Mouse (Mus musculus): ENCODE data around the gene Mss51.
A peak's percentile ranks its signal among the peaks of the same experiment; 100 is the strongest.

The Mss51 gene

DNA sequence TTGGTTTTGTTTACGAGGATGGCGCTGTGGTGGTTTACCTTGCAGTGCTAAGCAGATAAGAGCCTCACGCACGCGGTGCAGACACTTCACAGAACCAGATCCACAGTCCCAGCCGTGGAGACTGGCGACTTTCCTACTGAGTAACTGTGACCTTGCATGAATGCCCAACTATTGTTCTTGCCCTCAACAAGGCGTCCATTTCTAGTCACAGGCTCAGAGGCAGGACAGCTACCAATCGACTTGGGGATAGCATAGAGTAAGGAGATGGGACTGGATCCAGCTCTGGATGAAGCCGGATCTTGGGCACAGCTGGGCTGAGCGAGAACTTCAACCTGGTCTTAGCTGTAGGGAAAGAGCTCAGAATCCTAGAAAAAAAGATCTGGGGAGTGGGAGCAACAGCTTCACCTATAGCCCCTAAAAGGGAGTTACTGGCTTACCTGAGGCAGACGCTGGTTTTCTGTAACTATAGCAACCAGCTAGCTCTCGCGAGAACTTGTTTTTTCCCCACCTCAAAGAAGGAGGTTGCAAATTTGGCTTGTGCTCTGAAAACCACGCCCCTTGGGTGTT lies 44.9 kb downstream of the Mss51 start, which contains the start of gene Cfap70:
Cfap70 (minus strand) TSS at position 462 of the 567 bp plus-strand sequence.
- peak; percentile 51 for DNase-seq (ENCODE audit: low spot score)

DNA sequence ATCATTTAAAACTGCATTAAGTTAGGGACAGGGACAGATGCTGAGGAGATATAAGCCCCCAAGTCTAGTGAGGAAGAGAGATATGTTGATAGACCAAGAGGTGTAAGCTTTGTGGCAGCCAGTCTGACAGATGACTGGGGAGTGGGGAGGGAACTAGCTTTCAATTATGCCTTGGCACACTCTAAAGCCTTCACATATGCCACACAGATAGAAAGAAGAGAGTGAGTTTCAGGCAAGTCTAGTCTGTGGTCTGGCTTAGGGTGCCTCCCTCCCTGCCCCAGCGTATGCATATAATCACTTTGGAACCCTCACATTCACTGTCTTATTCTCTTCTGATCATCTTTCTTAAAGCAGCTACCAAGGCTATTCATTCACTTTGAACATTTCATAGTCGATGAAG lies 45.4 kb downstream of the Mss51 start:
- DNase-seq (ENCODE audit: low spot score) = no peak

DNA sequence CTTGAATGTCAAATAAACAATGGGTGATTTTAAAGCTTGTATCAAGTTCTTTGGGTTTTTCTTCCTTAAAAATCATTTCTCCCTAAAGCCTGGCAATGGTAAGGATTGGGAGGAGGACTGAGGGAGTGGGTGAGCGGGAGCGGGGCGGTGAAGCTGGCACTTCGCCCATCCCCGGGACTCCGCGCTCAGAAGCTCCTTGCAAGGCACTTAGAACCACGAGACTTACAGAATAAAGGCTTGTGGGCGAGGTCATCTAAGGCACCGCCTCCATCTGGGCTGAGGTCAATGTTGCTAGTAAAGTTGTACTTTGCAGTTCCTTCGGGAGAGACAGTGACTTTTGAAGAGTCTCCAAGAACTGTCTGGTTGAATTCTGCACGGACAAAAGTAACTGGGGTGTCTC lies 49.5 kb downstream of the Mss51 start:
- DNase-seq (ENCODE audit: low spot score) = peak; percentile 20

DNA sequence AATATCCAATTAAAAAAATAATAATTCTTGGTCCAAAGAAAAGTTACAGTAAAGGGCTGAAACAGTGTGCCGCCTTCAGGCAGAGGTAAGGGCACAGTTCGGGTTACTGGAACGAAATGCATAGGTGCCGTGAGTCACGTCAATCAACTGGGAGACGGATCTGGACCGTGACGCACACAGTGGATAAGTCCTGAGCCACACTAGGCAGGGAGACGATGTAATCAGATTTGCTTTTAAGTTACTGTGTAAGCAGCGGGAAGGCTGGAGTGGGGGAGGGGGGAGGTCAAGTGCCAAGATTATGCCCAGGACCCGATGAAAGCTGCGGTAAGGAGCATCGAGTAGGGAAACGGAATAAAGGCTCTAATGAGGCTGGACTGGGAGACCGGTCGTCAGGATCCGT lies 54.4 kb downstream of the Mss51 start:
- no peak for DNase-seq (ENCODE audit: low spot score)

DNA sequence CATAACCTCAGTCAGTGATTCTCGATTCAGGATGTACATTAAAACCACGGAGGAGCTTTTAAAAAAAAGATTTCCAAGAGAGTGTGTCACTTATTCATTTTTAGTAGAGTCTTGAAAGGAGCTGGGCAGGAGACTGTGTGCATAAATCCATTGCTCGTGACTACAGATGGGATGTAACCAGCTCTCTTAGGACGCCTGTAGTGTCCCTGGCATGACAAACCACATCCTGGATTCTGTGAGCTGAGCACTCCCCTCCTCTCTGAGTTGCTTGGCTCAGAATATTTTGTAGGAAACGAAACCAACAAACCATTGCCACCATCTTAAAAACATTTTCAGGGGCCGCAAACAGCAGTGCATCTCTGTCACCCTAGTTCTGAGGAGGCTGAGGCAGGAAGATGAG lies 59.7 kb downstream of the Mss51 start:
- no peak for DNase-seq (ENCODE audit: low spot score)

All from ovary, postnatal 36 days (tissue).